In genomic region chr4:62289226-62289625, GRCm38 (mm10) we compare ENCODE assay signal across 28 mouse cellular contexts. TPM values are rescaled to one million over a fixed set of nuclear protein-coding genes. Genes with fewer than 3 reads are reported as not detected.
DNase-seq lines count a peak whose midpoint lies in the region; ATAC-seq lines count a peak whose summit lies in the region.
"Had no signal": no experiment of that assay in that cellular context is flagged by ENCODE, and none has a peak within 500 bp of the region (broad histone marks: within the 10 kb centered on the region; RNA-seq: fewer than 3 reads in every experiment).

No protein-coding gene starts in this region.

- no peaks in the 10 kb centered on the region for H3K9me3 ChIP-seq in heart, embryonic 12.5 days (replicated peaks)
- H3K9me3 ChIP-seq: embryonic facial prominence, embryonic 12.5 days; forebrain, embryonic 15.5 days; liver, embryonic 15.5 days; lung, embryonic 15.5 days had no signal

- H3K36me3 ChIP-seq in heart, embryonic 12.5 days, result peaks cover 13% of the 10 kb centered on the region
- H3K36me3 ChIP-seq: embryonic facial prominence, embryonic 12.5 days; liver, embryonic 15.5 days; lung, embryonic 15.5 days had no signal

- peak; percentile 95 for DNase-seq in heart, adult 11 months
- peak; percentile 1 for DNase-seq in layer of hippocampus, adult 9-11 months
- no peak for DNase-seq in layer of hippocampus, adult 8-10 months (ENCODE audit: low spot score in 2 of 2)
- DNase-seq in testis, postnatal 10 days (ENCODE audit: low spot score), result peak; percentile 22
- no peak for DNase-seq in testis, postnatal 14 days (ENCODE audit: low spot score)
- peak; percentile 40 for DNase-seq in retina, postnatal 7 days (ENCODE audit: low read depth, low spot score)
- DNase-seq: adrenal gland, postnatal 36 days; cerebellum, adult 8-10 months; embryo, embryonic 11 days; gastrocnemius, adult 2 months; kidney, adult 9 months; kidney, postnatal 10 days; liver; spleen, adult 18-20 months; thymus, postnatal 14 days had no signal

- H3K4me2 ChIP-seq in heart, embryonic 12.5 days, result no peak overlapping the region
- H3K4me2 ChIP-seq: embryonic facial prominence, embryonic 12.5 days; forebrain, embryonic 15.5 days; hindbrain, embryonic 14.5 days; liver, embryonic 15.5 days; lung, embryonic 15.5 days; midbrain, embryonic 11.5 days had no signal

- ATAC-seq in heart, embryonic 12.5 days (ENCODE audit: insufficient number of reproducible peaks, low FRiP score), result no peak
- ATAC-seq in megakaryocyte, adult 5-6 weeks (ENCODE audit: poor library complexity, severe bottlenecking), result no peak
- ATAC-seq: forebrain, embryonic 15.5 days; intestine, postnatal 0 days; midbrain, embryonic 16.5 days; Patski had no signal

- H3K9ac ChIP-seq in heart, embryonic 12.5 days, result no peak overlapping the region
- H3K9ac ChIP-seq: embryonic facial prominence, embryonic 12.5 days; forebrain, embryonic 15.5 days; hindbrain, embryonic 14.5 days; liver, embryonic 15.5 days; lung, embryonic 15.5 days had no signal

- no peaks in the 10 kb centered on the region for H3K27me3 ChIP-seq in heart, embryonic 12.5 days (replicated peaks)
- H3K27me3 ChIP-seq: embryonic facial prominence, embryonic 12.5 days; forebrain, embryonic 15.5 days; liver, embryonic 15.5 days; lung, embryonic 15.5 days; Patski had no signal

- H3K27ac ChIP-seq in heart, embryonic 12.5 days (ENCODE audit: poor library complexity, severe bottlenecking), result no peak overlapping the region
- H3K27ac ChIP-seq: embryonic facial prominence, embryonic 12.5 days; forebrain, embryonic 15.5 days; gastrocnemius, adult 2 months; hindbrain, embryonic 14.5 days; liver, embryonic 15.5 days; lung, embryonic 15.5 days had no signal

- H3K4me1 ChIP-seq in heart, embryonic 12.5 days (replicated peaks), result peaks cover 22% of the 10 kb centered on the region

- no peak overlapping the region for H3K4me3 ChIP-seq in heart, embryonic 12.5 days
- H3K4me3 ChIP-seq: embryonic facial prominence, embryonic 12.5 days; forebrain, embryonic 15.5 days; gastrocnemius, adult 2 months; liver, embryonic 15.5 days; lung, embryonic 15.5 days had no signal

- 69% methylated on average over 7 of the region's 7 CpGs for WGBS in heart, embryonic 12.5 days

RNA-seq across cellular contexts. Expression of gene Slc31a2, which starts 26.9 kb away (rescaled TPM):
- polyA plus RNA-seq in heart, embryonic 12.5 days (2016; fragmentation: Nextera tagmentation; extraction: Ambion mirVana), result 16.7 and 16.9 TPM in 2 replicates
- 10 to 100 TPM in 3 of 4 experiments, 1 to 10 TPM in 1; 9.1 to 11.1 (median 10.8) TPM for total RNA-seq in layer of hippocampus, adult 8-10 months (2022)
- total RNA-seq in megakaryocyte, adult 5-6 weeks (2015), result 61.5 and 74.8 TPM in 2 replicates
- 49.5 and 54.3 TPM in 2 replicates for total RNA-seq in megakaryocyte, adult 5-6 weeks (2017)

RNA-seq across cellular contexts. Expression of gene Zfp37, which starts 58.4 kb away (rescaled TPM):
- 8.9 and 9.7 TPM in 2 replicates for polyA plus RNA-seq in heart, embryonic 12.5 days (2016; fragmentation: Nextera tagmentation; extraction: Ambion mirVana)
- total RNA-seq in layer of hippocampus, adult 8-10 months (2022), result 10 to 100 TPM; 24.8 to 29.2 (median 25.4) TPM
- not detected in 2 replicates for total RNA-seq in megakaryocyte, adult 5-6 weeks (2015)
- not detected in 2 replicates for total RNA-seq in megakaryocyte, adult 5-6 weeks (2017)
- total RNA-seq: MEL; neutrophil, adult 5-6 weeks had no signal

Comparison
In these comparisons a context has a peak if more than half of its experiments do, and no peak if none do; other contexts are left out.
1. DNase-seq: peak in heart, adult 11 months (single experiment), layer of hippocampus, adult 9-11 months (single experiment), testis, postnatal 10 days (single experiment) and retina, postnatal 7 days (single experiment); none in layer of hippocampus, adult 8-10 months (0 of 2) and testis, postnatal 14 days (single experiment).
2. RNA of gene Slc31a2, which starts 26.9 kb away (total RNA-seq): 49.5 to 74.8 TPM in megakaryocyte, adult 5-6 weeks; 9.1 to 11.1 TPM in layer of hippocampus, adult 8-10 months; every median in the first group is over 4 times any median in the second.
3. RNA of gene Zfp37, which starts 58.4 kb away (total RNA-seq): 24.8 to 29.2 TPM in layer of hippocampus, adult 8-10 months; not detected in megakaryocyte, adult 5-6 weeks; every median in the first group is over 10 times any median in the second.